Mouse (Mus musculus): Measurements from ENCODE around the gene Slc4a7. TPM values are rescaled to one million over a fixed set of nuclear protein-coding genes. Genes with fewer than 3 reads are reported as not detected.
"Not testable (repeated sequence)": the region's sequence is repeated elsewhere in the genome, so short reads cannot be mapped to it uniquely, and the experiment has no call there.

The Slc4a7 gene
- polyA plus RNA-seq, 1 experiment from 2014 or later, result 9.9 TPM

- 91% methylated on average over 3 of the region's 3 CpGs for WGBS
- no peak overlapping the region for H3K27ac ChIP-seq
- no peaks in the 10 kb centered on the region for H3K4me1 ChIP-seq (replicated peaks)
- no peaks in the 10 kb centered on the region for H3K27me3 ChIP-seq
- ATAC-seq (replicated peaks; ENCODE audit: insufficient number of reproducible peaks, insufficient read depth, low FRiP score, low read depth), result no peak
- H3K4me3 ChIP-seq, result no peak overlapping the region
- H3K36me3 ChIP-seq, result no peaks in the 10 kb centered on the region
- no peak overlapping the region for H3K4me2 ChIP-seq
- H3K9ac ChIP-seq, result no peak overlapping the region
- no peaks in the 10 kb centered on the region for H3K9me3 ChIP-seq (replicated peaks)
Observed at GRCm38 (mm10) chr14:14800810-14801209, 98.7 kb downstream of the Slc4a7 start.

GRCm38 (mm10) chr14:14803115-14803514 is 101.0 kb downstream of the Slc4a7 start, which contains the start of gene Nek10:
Nek10 (plus strand) TSS chr14:14803415.
- H3K27me3 ChIP-seq; H3K27ac ChIP-seq; ATAC-seq (replicated peaks; ENCODE audit: insufficient number of reproducible peaks, insufficient read depth, low FRiP score, low read depth); H3K36me3 ChIP-seq; H3K9me3 ChIP-seq (replicated peaks); H3K4me1 ChIP-seq (replicated peaks); H3K4me2 ChIP-seq; H3K9ac ChIP-seq; H3K4me3 ChIP-seq: not testable (repeated sequence)
- 51% methylated on average over 2 of the region's 2 CpGs for WGBS

- Histone ChIP-seq H3K27ac (no peak overlapping the region), H3K36me3 (no peaks in the 10 kb centered on the region), H3K9ac (no peak overlapping the region), H3K4me3 (no peak overlapping the region), H3K27me3 (no peaks in the 10 kb centered on the region), H3K4me1 (replicated peaks) (no peaks in the 10 kb centered on the region), H3K9me3 (replicated peaks) (no peaks in the 10 kb centered on the region), H3K4me2 (no peak overlapping the region)
- 16% methylated on average over 10 of the region's 10 CpGs for WGBS
- no peak for ATAC-seq (replicated peaks; ENCODE audit: insufficient number of reproducible peaks, insufficient read depth, low FRiP score, low read depth)
Observed at GRCm38 (mm10) chr14:14803921-14804517, 101.9 kb downstream of the Slc4a7 start.

- no peak overlapping the region for H3K27ac ChIP-seq
- no peak for ATAC-seq (replicated peaks; ENCODE audit: insufficient number of reproducible peaks, insufficient read depth, low FRiP score, low read depth)
- no peak overlapping the region for H3K9ac ChIP-seq
- WGBS, result 62% methylated on average over 5 of the region's 5 CpGs
- H3K9me3 ChIP-seq (replicated peaks), result no peaks in the 10 kb centered on the region
- no peaks in the 10 kb centered on the region for H3K36me3 ChIP-seq
- H3K4me1 ChIP-seq (replicated peaks), result no peaks in the 10 kb centered on the region
- H3K4me3 ChIP-seq, result no peak overlapping the region
- no peaks in the 10 kb centered on the region for H3K27me3 ChIP-seq
- no peak overlapping the region for H3K4me2 ChIP-seq
Observed at GRCm38 (mm10) chr14:14804518-14805212, 102.6 kb downstream of the Slc4a7 start.

- Histone ChIP-seq H3K36me3 (no peaks in the 10 kb centered on the region), H3K9ac (no peak overlapping the region), H3K27me3 (no peaks in the 10 kb centered on the region), H3K4me3 (no peak overlapping the region), H3K27ac (peak overlapping the region; percentile 16; the same call in 1 of the 2 replicates), H3K9me3 (replicated peaks) (no peaks in the 10 kb centered on the region), H3K4me2 (peak overlapping the region; percentile 25), H3K4me1 (replicated peaks) (peaks cover 9% of the 10 kb centered on the region)
- ATAC-seq (replicated peaks; ENCODE audit: insufficient number of reproducible peaks, insufficient read depth, low FRiP score, low read depth), result peak; percentile 69
- 49% methylated on average over 12 of the region's 12 CpGs for WGBS
Observed at GRCm38 (mm10) chr14:14832520-14833240, 130.6 kb downstream of the Slc4a7 start.

GRCm38 (mm10) chr14:14833498-14833897 is 131.4 kb downstream of the Slc4a7 start:
- H3K9me3 ChIP-seq (replicated peaks), result no peaks in the 10 kb centered on the region

GRCm38 (mm10) chr14:14834266-14834665 is 132.2 kb downstream of the Slc4a7 start:
- H3K27me3 ChIP-seq, result no peaks in the 10 kb centered on the region
- ATAC-seq (replicated peaks; ENCODE audit: insufficient number of reproducible peaks, insufficient read depth, low FRiP score, low read depth), result no peak
- no peak overlapping the region for H3K27ac ChIP-seq
- WGBS, result 76% methylated on average over 2 of the region's 2 CpGs
- H3K9me3 ChIP-seq (replicated peaks), result no peaks in the 10 kb centered on the region
- H3K36me3 ChIP-seq, result no peaks in the 10 kb centered on the region
- peaks cover 9% of the 10 kb centered on the region for H3K4me1 ChIP-seq (replicated peaks)
- no peak overlapping the region for H3K9ac ChIP-seq
- no peak overlapping the region for H3K4me3 ChIP-seq
- no peak overlapping the region for H3K4me2 ChIP-seq

More at GRCm38 (mm10) chr14:14833498-14833897, 131.4 kb downstream of the Slc4a7 start:
- Histone ChIP-seq H3K9ac (no peak overlapping the region), H3K27me3 (no peaks in the 10 kb centered on the region), H3K4me1 (replicated peaks) (peaks cover 9% of the 10 kb centered on the region), H3K36me3 (no peaks in the 10 kb centered on the region), H3K27ac (no peak overlapping the region), H3K4me3 (no peak overlapping the region), H3K4me2 (no peak overlapping the region)
- 71% methylated on average over 1 of the region's 1 CpGs for WGBS
- no peak for ATAC-seq (replicated peaks; ENCODE audit: insufficient number of reproducible peaks, insufficient read depth, low FRiP score, low read depth)

GRCm38 (mm10) chr14:14837627-14838026 is 135.5 kb downstream of the Slc4a7 start:
- H3K4me1 ChIP-seq (replicated peaks), result peaks cover 7% of the 10 kb centered on the region
- no peak overlapping the region for H3K27ac ChIP-seq
- no peaks in the 10 kb centered on the region for H3K9me3 ChIP-seq (replicated peaks)
- H3K4me3 ChIP-seq, result no peak overlapping the region
- no peak overlapping the region for H3K4me2 ChIP-seq
- no peaks in the 10 kb centered on the region for H3K36me3 ChIP-seq
- H3K9ac ChIP-seq, result no peak overlapping the region
- WGBS, result 64% methylated on average over 4 of the region's 4 CpGs
- no peaks in the 10 kb centered on the region for H3K27me3 ChIP-seq
- no peak for ATAC-seq (replicated peaks; ENCODE audit: insufficient number of reproducible peaks, insufficient read depth, low FRiP score, low read depth)

GRCm38 (mm10) chr14:14838109-14838508 is 136.0 kb downstream of the Slc4a7 start:
- WGBS, result 40% methylated on average over 1 of the region's 1 CpGs

GRCm38 (mm10) chr14:14842734-14843530 is 140.9 kb downstream of the Slc4a7 start:
- no peaks in the 10 kb centered on the region for H3K27me3 ChIP-seq
- H3K9ac ChIP-seq, result no peak overlapping the region
- H3K4me3 ChIP-seq, result no peak overlapping the region
- H3K27ac ChIP-seq, result no peak overlapping the region
- ATAC-seq (replicated peaks; ENCODE audit: insufficient number of reproducible peaks, insufficient read depth, low FRiP score, low read depth), result no peak
- no peaks in the 10 kb centered on the region for H3K4me1 ChIP-seq (replicated peaks)
- no peaks in the 10 kb centered on the region for H3K36me3 ChIP-seq
- WGBS, result 76% methylated on average over 8 of the region's 8 CpGs
- no peaks in the 10 kb centered on the region for H3K9me3 ChIP-seq (replicated peaks)
- H3K4me2 ChIP-seq, result no peak overlapping the region

More at GRCm38 (mm10) chr14:14838109-14838508, 136.0 kb downstream of the Slc4a7 start:
- H3K9me3 ChIP-seq (replicated peaks), result no peaks in the 10 kb centered on the region
- H3K4me3 ChIP-seq, result no peak overlapping the region
- no peak overlapping the region for H3K27ac ChIP-seq
- H3K4me2 ChIP-seq, result no peak overlapping the region
- H3K9ac ChIP-seq, result no peak overlapping the region
- no peaks in the 10 kb centered on the region for H3K27me3 ChIP-seq
- H3K36me3 ChIP-seq, result no peaks in the 10 kb centered on the region
- H3K4me1 ChIP-seq (replicated peaks), result peaks cover 3% of the 10 kb centered on the region; the same call in 1 of the 2 replicates
- no peak for ATAC-seq (replicated peaks; ENCODE audit: insufficient number of reproducible peaks, insufficient read depth, low FRiP score, low read depth)

Data from heart, embryonic 15.5 days (tissue).